Mouse (Mus musculus) MEL-GATA-1-ER (cell line): Measurements from ENCODE around the gene Ammecr1.

ENCODE experiments used
- DNase-seq: peaks from one replicate; pipeline ENCODE4 v3.0.0-alpha.2; 2012; ENCODE audit warnings: low read depth; ENCODE audit errors: extremely low read depth

Gene Ammecr1

GRCm38 (mm10) chrX:142829866-142830470 is 136.6 kb downstream of the Ammecr1 start:
- peak; percentile 67 for DNase-seq

GRCm38 (mm10) chrX:142829267-142829666 is 137.3 kb downstream of the Ammecr1 start:
- peak; percentile 37 for DNase-seq

- DNase-seq = no peak
These were observed 138.2 kb downstream of the Ammecr1 start for GRCm38 (mm10) chrX:142828184-142828908.

GRCm38 (mm10) chrX:142827644-142828043 is 138.9 kb downstream of the Ammecr1 start:
- peak; percentile 33 for DNase-seq

GRCm38 (mm10) chrX:142825309-142825708 is 141.2 kb downstream of the Ammecr1 start:
- DNase-seq = no peak

GRCm38 (mm10) chrX:142821846-142822245 is 144.7 kb downstream of the Ammecr1 start:
- DNase-seq = peak; percentile 27

- DNase-seq = no peak
These were observed 145.3 kb downstream of the Ammecr1 start for GRCm38 (mm10) chrX:142821239-142821638.

GRCm38 (mm10) chrX:142818057-142818682 is 148.4 kb downstream of the Ammecr1 start:
- peak; percentile 39 for DNase-seq

GRCm38 (mm10) chrX:142813146-142813545 is 153.4 kb downstream of the Ammecr1 start:
- peak; percentile 27 for DNase-seq

GRCm38 (mm10) chrX:142808411-142808810 is 158.1 kb downstream of the Ammecr1 start:
- peak; percentile 38 for DNase-seq

GRCm38 (mm10) chrX:142806620-142807061 is 159.9 kb downstream of the Ammecr1 start:
- DNase-seq = no peak

- DNase-seq = no peak
These were observed 160.4 kb downstream of the Ammecr1 start for GRCm38 (mm10) chrX:142806126-142806525.

- no peak for DNase-seq
These were observed 161.9 kb downstream of the Ammecr1 start for GRCm38 (mm10) chrX:142804596-142804995.
